Mouse (Mus musculus): ENCODE measurements around the gene Apoa2. TPM values are rescaled to one million over a fixed set of nuclear protein-coding genes. Genes with fewer than 3 reads are reported as not detected.

The Apoa2 gene
- total and polyA plus RNA-seq, 2 experiments from 2014 or later: 4.5 to 14.5 TPM

- Histone ChIP-seq H3K9me3 (replicated peaks; ENCODE audit: control insufficient read depth, low read length) (no peaks in the 10 kb centered on the region), H3K4me1 (ENCODE audit: control insufficient read depth, insufficient read depth) (no peaks in the 10 kb centered on the region), H3K4me2 (ENCODE audit: low read depth, low read length) (no peak overlapping the region), H3K27ac (ENCODE audit: low read depth) (no peak overlapping the region), H3K36me3 (replicated peaks; ENCODE audit: control insufficient read depth, insufficient read depth, low read length) (no peaks in the 10 kb centered on the region), H3K4me3 (ENCODE audit: low read depth, low read length) (no peak overlapping the region), H3K27me3 (ENCODE audit: control insufficient read depth, insufficient read depth, low read length) (no peaks in the 10 kb centered on the region), H3K9ac (replicated peaks; ENCODE audit: low read depth, low read length) (no peak overlapping the region)
- no peak for DNase-seq (ENCODE audit: low spot score)
- no peak for ATAC-seq (ENCODE audit: insufficient read depth, low read depth)
- TF ChIP-seq EP300 (IDR thresholded peaks at IDR 0.05; ENCODE audit: low read depth): no peak
- no peak for TF ChIP-seq CTCF (IDR thresholded peaks at IDR 0.05; ENCODE audit: low read depth)
- 79% methylated on average over 1 of the region's 1 CpGs for WGBS
Observed at GRCm38 (mm10) chr1:171227879-171228278, 3.0 kb downstream of the Apoa2 start.

GRCm38 (mm10) chr1:171229750-171230149, 4.9 kb downstream of the Apoa2 start:
- no peak overlapping the region for H3K4me3 ChIP-seq (ENCODE audit: low read depth, low read length)
- H3K27ac ChIP-seq (ENCODE audit: low read depth): no peak overlapping the region
- H3K4me2 ChIP-seq (ENCODE audit: low read depth, low read length): no peak overlapping the region
- no peak for DNase-seq (ENCODE audit: low spot score)
- TF ChIP-seq CTCF (IDR thresholded peaks at IDR 0.05; ENCODE audit: low read depth) (no peak), EP300 (IDR thresholded peaks at IDR 0.05; ENCODE audit: low read depth) (no peak)
- H3K9ac ChIP-seq (replicated peaks; ENCODE audit: low read depth, low read length): no peak overlapping the region
- peaks cover 12% of the 10 kb centered on the region for H3K36me3 ChIP-seq (replicated peaks; ENCODE audit: control insufficient read depth, insufficient read depth, low read length)
- no peaks in the 10 kb centered on the region for H3K9me3 ChIP-seq (replicated peaks; ENCODE audit: control insufficient read depth, low read length)
- whole genome bisulfite sequencing: 61% methylated on average over 6 of the region's 6 CpGs
- no peaks in the 10 kb centered on the region for H3K4me1 ChIP-seq (ENCODE audit: control insufficient read depth, insufficient read depth)
- no peak for ATAC-seq (ENCODE audit: insufficient read depth, low read depth)
- no peaks in the 10 kb centered on the region for H3K27me3 ChIP-seq (ENCODE audit: control insufficient read depth, insufficient read depth, low read length)

GRCm38 (mm10) chr1:171230215-171230614, 5.4 kb downstream of the Apoa2 start:
- Histone ChIP-seq H3K4me2 (ENCODE audit: low read depth, low read length) (no peak overlapping the region), H3K4me3 (ENCODE audit: low read depth, low read length) (no peak overlapping the region), H3K9ac (replicated peaks; ENCODE audit: low read depth, low read length) (no peak overlapping the region), H3K36me3 (replicated peaks; ENCODE audit: control insufficient read depth, insufficient read depth, low read length) (peaks cover 17% of the 10 kb centered on the region), H3K9me3 (replicated peaks; ENCODE audit: control insufficient read depth, low read length) (no peaks in the 10 kb centered on the region), H3K4me1 (ENCODE audit: control insufficient read depth, insufficient read depth) (0 out of 2 replicates have a peak, but pooled peaks cover 1% of the 10 kb centered on the region), H3K27me3 (ENCODE audit: control insufficient read depth, insufficient read depth, low read length) (no peaks in the 10 kb centered on the region), H3K27ac (ENCODE audit: low read depth) (no peak overlapping the region)
- no peak for TF ChIP-seq CTCF (IDR thresholded peaks at IDR 0.05; ENCODE audit: low read depth)
- TF ChIP-seq EP300 (IDR thresholded peaks at IDR 0.05; ENCODE audit: low read depth): no peak
- DNase-seq (ENCODE audit: low spot score) (no peak), ATAC-seq (ENCODE audit: insufficient read depth, low read depth) (no peak)
- WGBS: 91% methylated on average over 3 of the region's 3 CpGs

GRCm38 (mm10) chr1:171231844-171232243, 7.0 kb downstream of the Apoa2 start:
- Histone ChIP-seq H3K27ac (ENCODE audit: low read depth) (no peak overlapping the region), H3K9me3 (replicated peaks; ENCODE audit: control insufficient read depth, low read length) (no peaks in the 10 kb centered on the region), H3K4me3 (ENCODE audit: low read depth, low read length) (no peak overlapping the region), H3K4me1 (ENCODE audit: control insufficient read depth, insufficient read depth) (0 out of 2 replicates have a peak, but pooled peaks cover 6% of the 10 kb centered on the region), H3K27me3 (ENCODE audit: control insufficient read depth, insufficient read depth, low read length) (no peaks in the 10 kb centered on the region), H3K36me3 (replicated peaks; ENCODE audit: control insufficient read depth, insufficient read depth, low read length) (peaks cover 33% of the 10 kb centered on the region), H3K9ac (replicated peaks; ENCODE audit: low read depth, low read length) (no peak overlapping the region), H3K4me2 (ENCODE audit: low read depth, low read length) (no peak overlapping the region)
- WGBS: 61% methylated on average over 4 of the region's 4 CpGs
- DNase-seq (ENCODE audit: low spot score) (no peak), ATAC-seq (ENCODE audit: insufficient read depth, low read depth) (no peak)
- TF ChIP-seq CTCF (IDR thresholded peaks at IDR 0.05; ENCODE audit: low read depth) (no peak), EP300 (IDR thresholded peaks at IDR 0.05; ENCODE audit: low read depth) (no peak)

GRCm38 (mm10) chr1:171232348-171232747, 7.5 kb downstream of the Apoa2 start:
- H3K4me1 ChIP-seq (ENCODE audit: control insufficient read depth, insufficient read depth): 0 out of 2 replicates have a peak, but pooled peaks cover 6% of the 10 kb centered on the region
- no peak for TF ChIP-seq CTCF (IDR thresholded peaks at IDR 0.05; ENCODE audit: low read depth)
- TF ChIP-seq EP300 (IDR thresholded peaks at IDR 0.05; ENCODE audit: low read depth): no peak
- H3K27ac ChIP-seq (ENCODE audit: low read depth): no peak overlapping the region
- peaks cover 38% of the 10 kb centered on the region for H3K36me3 ChIP-seq (replicated peaks; ENCODE audit: control insufficient read depth, insufficient read depth, low read length)
- no peak for ATAC-seq (ENCODE audit: insufficient read depth, low read depth)
- H3K4me2 ChIP-seq (ENCODE audit: low read depth, low read length): no peak overlapping the region
- no peak for DNase-seq (ENCODE audit: low spot score)
- H3K9ac ChIP-seq (replicated peaks; ENCODE audit: low read depth, low read length): no peak overlapping the region
- no peak overlapping the region for H3K4me3 ChIP-seq (ENCODE audit: low read depth, low read length)
- WGBS: 78% methylated on average over 5 of the region's 5 CpGs
- no peaks in the 10 kb centered on the region for H3K27me3 ChIP-seq (ENCODE audit: control insufficient read depth, insufficient read depth, low read length)
- no peaks in the 10 kb centered on the region for H3K9me3 ChIP-seq (replicated peaks; ENCODE audit: control insufficient read depth, low read length)
